Mouse (Mus musculus) myocyte (in vitro differentiated cells): ENCODE measurements around the gene Gimap7. TPM values are rescaled to one million over a fixed set of nuclear protein-coding genes. Genes with fewer than 3 reads are reported as not detected.

Experiments
- H3K27me3 ChIP-seq: one replicate; pipeline ENCODE4 v1.6.1; 2011; ENCODE audit not compliant: control insufficient read depth, insufficient read depth, insufficient read length
- H3K36me3 ChIP-seq: one replicate; pipeline ENCODE4 v1.6.1; 2011; ENCODE audit not compliant: control insufficient read depth, insufficient read depth
- H3K4me2 ChIP-seq: one replicate; pipeline ENCODE4 v1.6.1; 2011; ENCODE audit warnings: low read depth, control low read depth
- H3K4me3 ChIP-seq: one replicate; pipeline ENCODE4 v1.5.1; 2011; ENCODE audit warnings: mild to moderate bottlenecking, control low read depth, moderate library complexity
- H3K79me2 ChIP-seq: one replicate; pipeline ENCODE4 v1.6.1; 2011; ENCODE audit not compliant: control insufficient read depth, insufficient read depth
- H3ac ChIP-seq: one replicate; pipeline ENCODE4 v1.6.1; 2011; ENCODE audit not compliant: control insufficient read depth, insufficient read length
- CEBPB ChIP-seq: IDR thresholded peaks from 2 replicates; pipeline ENCODE4 v1.6.1; 2011; ENCODE audit warnings: mild to moderate bottlenecking, moderate library complexity; ENCODE audit not compliant: poor library complexity, insufficient read depth, severe bottlenecking
- E2F4 ChIP-seq: IDR thresholded peaks from one replicate; pipeline ENCODE4 v1.6.1; 2011; ENCODE audit warnings: mild to moderate bottlenecking, control low read depth, moderate library complexity; ENCODE audit not compliant: insufficient read depth
- MAX ChIP-seq: IDR thresholded peaks from one replicate; pipeline ENCODE4 v1.6.1; 2011; ENCODE audit warnings: low read depth, mild to moderate bottlenecking, control low read depth
- MYOD1 ChIP-seq, 3 experiments: IDR thresholded peaks; one replicate each; pipeline ENCODE4 v1.6.1; 2011; ENCODE audit warnings: control low read depth in 2 of 3, low read depth in 2 of 3, mild to moderate bottlenecking in 2 of 3, moderate library complexity in 1 of 3; ENCODE audit not compliant: insufficient read length in 2 of 3, control insufficient read depth in 1 of 3
- MYOG ChIP-seq, 3 experiments: IDR thresholded peaks; one replicate each; pipeline ENCODE4 v1.6.1; 2011; ENCODE audit warnings: control low read depth in 2 of 3, low read depth in 2 of 3, mild to moderate bottlenecking in 2 of 3; ENCODE audit not compliant: insufficient read length in 2 of 3, control insufficient read depth in 1 of 3, insufficient read depth in 1 of 3
- POLR2A ChIP-seq: IDR thresholded peaks from one replicate; pipeline ENCODE4 v1.6.1; 2011; ENCODE audit warnings: low read depth, mild to moderate bottlenecking, control low read depth, moderate library complexity; ENCODE audit not compliant: insufficient read length
- POLR2AphosphoS2 ChIP-seq: IDR thresholded peaks from one replicate; pipeline ENCODE4 v1.6.1; 2011; ENCODE audit warnings: low read depth, control low read depth; ENCODE audit not compliant: insufficient read length
- REST ChIP-seq: IDR thresholded peaks from one replicate; pipeline ENCODE4 v1.6.1; 2011; ENCODE audit warnings: mild to moderate bottlenecking, control low read depth, moderate library complexity; ENCODE audit not compliant: insufficient read depth, insufficient read length
- SRF ChIP-seq: IDR thresholded peaks from one replicate; pipeline ENCODE4 v1.6.1; 2011; ENCODE audit warnings: low read depth; ENCODE audit not compliant: control insufficient read depth, insufficient read length
- TCF12 ChIP-seq: IDR thresholded peaks from one replicate; pipeline ENCODE4 v1.6.1; 2011; ENCODE audit warnings: mild to moderate bottlenecking, control low read depth; ENCODE audit not compliant: poor library complexity, insufficient read depth, severe bottlenecking
- TCF3 ChIP-seq: IDR thresholded peaks from one replicate; pipeline ENCODE4 v1.6.1; 2011; ENCODE audit warnings: low read depth, control low read depth; ENCODE audit not compliant: insufficient read length
- USF1 ChIP-seq: IDR thresholded peaks from one replicate; pipeline ENCODE4 v1.6.1; 2011; ENCODE audit warnings: low read depth, mild to moderate bottlenecking, control low read depth, moderate library complexity
- polyA plus RNA-seq: library from polyadenylated mRNA; unstranded; fragments of >200 nt; fragmentation: generic; extraction: Trizol; gene quantifications from one replicate; pipeline ENCODE4 v1.2.1, GENCODE M21; 2012; ENCODE audit warnings: missing spikeins

Gene Gimap7
- polyA plus RNA-seq, 1 experiment: not detected

DNA sequence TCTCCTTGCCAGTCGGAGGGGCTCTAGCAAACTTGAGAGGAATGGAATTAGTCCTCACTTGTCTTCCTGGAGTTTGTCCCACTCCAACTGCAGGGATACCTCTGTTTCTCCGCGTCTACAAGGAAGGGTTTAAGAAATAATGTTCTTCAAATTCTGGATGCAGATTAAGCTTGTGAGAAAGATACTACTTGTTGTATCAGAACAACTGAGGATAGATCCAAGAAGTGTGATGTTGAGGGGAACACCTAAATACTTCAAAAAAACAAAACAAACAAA is 21.3 kb downstream of the Gimap7 start:
- Histone ChIP-seq H3K36me3 (no peaks in the 10 kb centered on the region), H3K27me3 (no peaks in the 10 kb centered on the region), H3K4me3 (no peak overlapping the region), H3K79me2 (no peaks in the 10 kb centered on the region), H3K4me2 (no peak overlapping the region), H3ac (no peak overlapping the region)
- TF ChIP-seq SRF: no peak
- no peak for TF ChIP-seq POLR2A
- TF ChIP-seq MAX: no peak
- TF ChIP-seq USF1: no peak
- no peak for TF ChIP-seq E2F4
- TF ChIP-seq REST: no peak
- TF ChIP-seq CEBPB: no peak
- no peak for TF ChIP-seq MYOD1 (IDR thresholded peaks at IDR 0.05; ENCODE audit: control insufficient read depth in 1 of 3, insufficient read length in 2 of 3, low read depth in 2 of 3)
- TF ChIP-seq TCF3: no peak
- no peak for TF ChIP-seq MYOG (IDR thresholded peaks at IDR 0.05; ENCODE audit: control insufficient read depth in 1 of 3, insufficient read depth in 1 of 3, insufficient read length in 2 of 3, low read depth in 2 of 3)
- no peak for TF ChIP-seq POLR2AphosphoS2
- no peak for TF ChIP-seq TCF12

DNA sequence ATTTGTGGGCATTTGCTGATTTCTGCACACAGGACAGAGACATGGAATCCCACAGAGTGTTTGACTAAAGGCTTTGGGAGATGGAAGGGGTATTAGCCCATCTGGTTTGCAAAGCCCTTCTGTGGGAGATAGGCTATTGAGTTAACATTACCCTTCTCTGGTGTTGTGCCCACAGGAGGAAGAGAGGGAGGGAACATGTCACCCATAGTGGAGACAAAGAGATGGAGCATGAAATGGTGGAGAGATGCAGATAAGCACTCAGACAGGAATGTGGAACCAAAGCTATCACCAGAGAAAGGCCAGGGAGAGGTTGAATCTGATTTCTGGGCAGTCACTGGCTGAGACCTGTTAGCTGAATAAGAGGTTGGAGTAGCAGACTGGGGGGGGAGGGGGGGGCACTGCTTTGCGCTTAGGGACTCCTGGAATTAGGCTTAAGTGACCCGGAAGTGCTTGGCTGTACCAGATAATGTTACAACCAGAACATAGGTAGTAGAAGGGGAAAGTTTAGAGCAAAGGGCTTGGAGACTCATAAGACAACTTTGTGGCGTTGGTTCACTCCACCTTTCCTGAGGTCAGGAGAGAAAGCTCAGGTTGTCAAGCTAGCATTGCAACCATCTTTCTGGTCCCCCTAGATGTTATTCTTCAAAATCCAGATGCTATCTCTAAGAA is 22.2 kb downstream of the Gimap7 start:
- no peak overlapping the region for H3K4me2 ChIP-seq
- no peak for TF ChIP-seq MYOD1 (IDR thresholded peaks at IDR 0.05; ENCODE audit: control insufficient read depth in 1 of 3, insufficient read length in 2 of 3, low read depth in 2 of 3)
- no peak for TF ChIP-seq CEBPB
- TF ChIP-seq MAX: no peak
- TF ChIP-seq REST: no peak
- TF ChIP-seq E2F4: no peak
- no peak for TF ChIP-seq SRF
- no peak for TF ChIP-seq POLR2A
- no peak for TF ChIP-seq POLR2AphosphoS2
- no peaks in the 10 kb centered on the region for H3K79me2 ChIP-seq
- H3K27me3 ChIP-seq: no peaks in the 10 kb centered on the region
- no peak overlapping the region for H3K4me3 ChIP-seq
- no peaks in the 10 kb centered on the region for H3K36me3 ChIP-seq
- no peak overlapping the region for H3ac ChIP-seq

DNA sequence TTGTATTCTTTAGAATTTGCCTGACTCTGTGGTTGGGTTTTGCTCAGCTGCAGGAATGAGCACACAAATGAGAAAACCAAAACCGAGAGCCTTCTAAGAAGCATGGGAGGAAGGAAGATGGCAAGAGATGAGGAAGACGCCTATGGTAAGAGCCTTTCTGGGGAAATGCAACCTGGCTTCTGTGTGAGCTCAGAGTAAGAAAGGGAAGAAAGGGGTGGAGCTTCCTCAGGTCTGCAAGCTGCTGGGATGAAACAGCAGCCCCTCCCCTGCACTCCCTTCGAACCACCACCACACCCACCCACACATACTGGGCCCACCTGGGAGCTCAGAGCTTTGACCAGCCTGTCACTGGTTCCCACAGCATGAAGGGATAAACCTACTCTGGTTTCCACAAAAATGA is 22.9 kb downstream of the Gimap7 start:
- H3K79me2 ChIP-seq: no peaks in the 10 kb centered on the region
- no peak overlapping the region for H3ac ChIP-seq
- H3K4me3 ChIP-seq: no peak overlapping the region
- H3K27me3 ChIP-seq: no peaks in the 10 kb centered on the region
- no peaks in the 10 kb centered on the region for H3K36me3 ChIP-seq
- H3K4me2 ChIP-seq: no peak overlapping the region
- TF ChIP-seq REST (no peak), TCF3 (no peak), USF1 (no peak), POLR2AphosphoS2 (no peak), TCF12 (no peak), POLR2A (no peak), MAX (no peak), CEBPB (no peak), MYOG (IDR thresholded peaks at IDR 0.05; ENCODE audit: control insufficient read depth in 1 of 3, insufficient read depth in 1 of 3, insufficient read length in 2 of 3, low read depth in 2 of 3) (no peak), MYOD1 (IDR thresholded peaks at IDR 0.05; ENCODE audit: control insufficient read depth in 1 of 3, insufficient read length in 2 of 3, low read depth in 2 of 3) (no peak), SRF (no peak), E2F4 (no peak)

DNA sequence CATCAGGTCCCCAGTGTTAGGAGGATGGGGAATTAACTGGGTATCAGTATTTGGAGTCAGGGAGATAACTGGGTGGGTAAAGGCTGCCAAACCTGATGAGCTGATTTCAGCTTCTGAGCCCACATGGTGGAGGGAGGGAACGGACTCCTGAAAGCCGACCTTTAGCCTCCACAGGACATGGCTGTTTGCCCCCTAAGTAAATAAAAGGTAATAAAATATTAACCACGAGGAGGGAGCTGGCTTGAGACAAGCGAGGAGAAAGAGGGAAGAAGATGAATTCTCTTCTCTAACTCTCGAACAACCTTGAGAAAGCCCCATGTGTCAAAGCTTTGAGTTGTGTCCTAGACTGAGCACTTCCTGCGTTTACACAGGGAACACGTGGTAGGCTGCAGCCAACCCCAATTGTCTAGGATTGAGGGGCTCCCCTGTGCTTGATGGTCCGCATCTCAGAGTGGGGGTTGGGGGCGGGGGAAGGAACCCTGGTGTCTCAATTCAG is 23.3 kb downstream of the Gimap7 start:
- TF ChIP-seq POLR2AphosphoS2 (no peak), E2F4 (no peak), TCF12 (no peak), MYOG (IDR thresholded peaks at IDR 0.05; ENCODE audit: control insufficient read depth in 1 of 3, insufficient read depth in 1 of 3, insufficient read length in 2 of 3, low read depth in 2 of 3) (no peak), USF1 (no peak), MAX (no peak), REST (no peak)
- H3K4me3 ChIP-seq: no peak overlapping the region
- H3ac ChIP-seq: no peak overlapping the region
- no peak overlapping the region for H3K4me2 ChIP-seq
- H3K27me3 ChIP-seq: no peaks in the 10 kb centered on the region
- H3K79me2 ChIP-seq: no peaks in the 10 kb centered on the region
- H3K36me3 ChIP-seq: no peaks in the 10 kb centered on the region
